Mouse (Mus musculus) thymus, postnatal 36 days (tissue): ENCODE results near the gene Ache.
"Not testable (repeated sequence)": the region's sequence is repeated elsewhere in the genome, so short reads cannot be mapped to it uniquely, and the experiment has no call there.

ENCODE experiments used
- DNase-seq, 2 experiments: peaks; one replicate each; pipeline ENCODE4 v3.0.0; 2022; ENCODE audit warnings: mixed read lengths in 2 of 2

The Ache gene

DNA sequence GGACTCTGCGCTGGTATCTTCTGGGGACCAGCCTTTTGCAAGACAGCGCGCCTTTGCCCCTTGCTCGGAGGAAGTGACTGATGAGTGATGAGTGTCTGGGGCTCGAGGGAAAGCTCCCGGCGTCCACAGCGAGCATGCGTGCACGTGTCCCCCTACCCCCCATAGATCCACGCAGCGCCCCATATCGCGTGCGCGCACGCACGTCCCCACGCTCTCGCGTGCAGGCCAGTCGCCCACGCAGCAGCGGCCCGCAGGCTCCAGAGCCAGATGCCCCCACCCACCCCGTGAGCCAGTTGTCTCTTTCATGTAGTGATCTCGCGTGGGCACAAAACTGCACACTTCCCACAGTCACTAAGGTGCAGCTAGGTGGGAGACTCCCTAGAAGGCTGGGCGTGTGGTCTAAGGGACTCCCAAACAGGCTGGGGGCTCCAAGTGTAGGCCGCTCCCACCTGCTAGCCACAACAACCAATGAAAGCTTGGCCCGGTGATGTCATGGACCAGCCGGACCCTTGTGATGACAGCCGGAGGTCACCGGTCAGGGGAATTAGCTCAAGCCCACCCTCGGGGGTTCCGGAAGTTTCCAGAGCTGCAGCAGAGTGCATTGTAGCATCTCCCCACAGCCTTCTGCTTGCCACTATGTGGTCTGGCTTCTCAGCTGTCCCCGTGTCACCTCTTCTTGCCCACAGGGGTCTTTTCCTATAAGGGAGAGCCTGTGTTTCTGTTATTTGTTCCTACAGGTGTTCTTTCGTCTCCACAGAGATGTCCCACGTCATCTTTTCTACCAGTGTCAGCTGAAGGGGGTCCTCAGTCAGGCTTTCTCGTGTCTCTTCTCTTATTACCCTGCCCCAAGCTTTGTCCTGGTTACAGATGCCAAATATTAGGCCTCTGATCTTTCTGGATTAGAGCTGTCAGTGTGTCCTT is at the start of gene Ache:
TSS of gene Ache (plus strand) at position 488 of the 921 bp plus-strand sequence.
- DNase-seq = peak; percentile 32 to 46

DNA sequence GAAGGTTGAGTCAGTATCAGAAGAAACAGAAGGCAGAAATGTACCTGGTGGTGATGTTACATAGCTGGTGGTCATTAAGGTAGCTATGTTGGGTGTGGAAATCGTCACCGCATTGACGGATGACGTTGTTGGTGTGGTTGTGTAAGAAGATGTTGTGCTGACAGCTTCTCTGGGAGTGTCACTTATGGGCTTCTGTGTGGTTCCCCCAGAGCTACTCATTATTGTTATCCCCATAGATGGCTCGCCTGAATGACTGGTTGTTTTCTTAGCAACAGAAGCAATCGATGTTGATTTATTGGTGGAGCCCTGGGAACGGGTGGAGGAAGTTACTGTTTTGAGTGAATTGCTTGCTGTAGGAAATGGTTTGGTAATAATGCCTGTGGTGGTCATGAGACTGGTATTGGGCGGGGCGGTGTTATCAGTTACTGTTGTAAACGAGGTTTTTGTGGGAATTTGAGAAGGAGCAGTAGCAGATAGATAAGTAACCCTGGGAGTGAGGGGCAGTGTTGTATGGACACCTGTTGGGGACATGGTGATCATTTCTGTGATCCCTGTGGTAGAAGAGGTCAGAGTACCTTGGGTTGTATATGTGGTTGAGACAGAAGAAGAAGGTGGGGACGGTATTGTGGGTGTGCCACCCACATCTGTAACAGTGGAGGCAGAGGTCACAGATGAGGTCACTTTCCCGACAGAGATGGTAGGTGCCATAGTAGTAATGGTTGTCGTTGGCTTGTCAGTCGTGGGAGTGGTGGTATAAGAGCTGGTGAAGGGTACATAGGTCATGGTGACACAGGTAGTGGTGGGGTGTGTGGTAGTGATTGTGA is 23.2 kb upstream of the Ache start:
- DNase-seq = no peak

DNA sequence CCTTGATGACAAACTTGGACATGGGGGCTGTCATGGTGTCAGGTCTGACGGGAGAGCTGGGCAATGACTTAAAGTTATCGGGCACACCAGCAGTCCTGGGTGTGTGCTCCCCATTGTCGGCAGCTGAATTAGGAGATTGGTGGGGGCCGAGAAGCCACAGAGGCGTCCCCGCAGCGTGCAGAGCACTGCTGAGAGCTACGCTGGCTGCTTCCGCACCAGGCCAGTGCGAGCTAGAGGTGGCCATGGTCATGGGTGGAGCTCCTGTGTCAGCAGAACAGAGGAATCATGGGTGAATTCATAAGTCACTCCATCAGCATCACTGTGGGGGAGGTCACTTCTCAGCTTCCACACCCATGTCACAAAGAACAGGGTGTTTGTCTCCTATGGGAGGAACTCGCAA is 22.5 kb upstream of the Ache start:
- no peak for DNase-seq

DNA sequence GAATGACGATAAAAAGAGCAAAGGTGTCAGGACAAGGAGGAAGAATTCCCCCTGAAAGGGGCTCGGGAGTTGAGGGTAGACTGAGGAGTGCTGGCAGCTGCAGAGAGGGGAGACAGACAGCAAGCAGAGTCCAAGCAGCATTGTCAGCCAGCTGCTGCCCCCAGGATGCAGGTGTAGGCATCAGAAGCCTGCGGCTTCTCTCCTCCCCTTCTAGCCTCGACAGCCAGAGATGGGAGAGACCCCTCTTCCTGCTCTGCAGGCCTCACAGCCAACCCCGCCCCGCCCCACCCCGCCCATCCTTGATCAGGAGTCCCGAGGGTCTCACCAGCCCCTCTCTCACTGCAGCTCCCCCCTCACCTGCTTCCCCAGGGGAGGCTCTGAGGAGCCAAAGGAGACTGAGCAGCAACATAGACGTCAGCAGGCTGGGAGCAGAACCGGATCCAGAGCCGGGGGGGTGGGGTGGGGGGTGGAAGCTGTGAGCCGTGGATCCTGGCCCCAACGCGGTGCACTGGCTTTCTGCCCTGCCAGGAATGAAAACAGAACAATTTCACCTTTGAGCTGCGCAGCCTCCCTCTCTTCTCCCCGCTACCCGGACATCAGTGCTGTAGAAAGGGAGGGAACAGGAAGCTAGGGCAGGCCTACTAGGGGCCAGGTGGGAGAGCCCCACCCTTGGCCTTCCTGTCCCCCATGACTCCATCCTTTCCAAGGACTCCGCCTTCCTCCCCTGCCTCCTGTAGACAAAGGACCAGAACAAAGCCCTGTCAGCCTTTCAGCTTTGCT is 19.0 kb upstream of the Ache start:
- DNase-seq = peak; percentile 63 to 83

DNA sequence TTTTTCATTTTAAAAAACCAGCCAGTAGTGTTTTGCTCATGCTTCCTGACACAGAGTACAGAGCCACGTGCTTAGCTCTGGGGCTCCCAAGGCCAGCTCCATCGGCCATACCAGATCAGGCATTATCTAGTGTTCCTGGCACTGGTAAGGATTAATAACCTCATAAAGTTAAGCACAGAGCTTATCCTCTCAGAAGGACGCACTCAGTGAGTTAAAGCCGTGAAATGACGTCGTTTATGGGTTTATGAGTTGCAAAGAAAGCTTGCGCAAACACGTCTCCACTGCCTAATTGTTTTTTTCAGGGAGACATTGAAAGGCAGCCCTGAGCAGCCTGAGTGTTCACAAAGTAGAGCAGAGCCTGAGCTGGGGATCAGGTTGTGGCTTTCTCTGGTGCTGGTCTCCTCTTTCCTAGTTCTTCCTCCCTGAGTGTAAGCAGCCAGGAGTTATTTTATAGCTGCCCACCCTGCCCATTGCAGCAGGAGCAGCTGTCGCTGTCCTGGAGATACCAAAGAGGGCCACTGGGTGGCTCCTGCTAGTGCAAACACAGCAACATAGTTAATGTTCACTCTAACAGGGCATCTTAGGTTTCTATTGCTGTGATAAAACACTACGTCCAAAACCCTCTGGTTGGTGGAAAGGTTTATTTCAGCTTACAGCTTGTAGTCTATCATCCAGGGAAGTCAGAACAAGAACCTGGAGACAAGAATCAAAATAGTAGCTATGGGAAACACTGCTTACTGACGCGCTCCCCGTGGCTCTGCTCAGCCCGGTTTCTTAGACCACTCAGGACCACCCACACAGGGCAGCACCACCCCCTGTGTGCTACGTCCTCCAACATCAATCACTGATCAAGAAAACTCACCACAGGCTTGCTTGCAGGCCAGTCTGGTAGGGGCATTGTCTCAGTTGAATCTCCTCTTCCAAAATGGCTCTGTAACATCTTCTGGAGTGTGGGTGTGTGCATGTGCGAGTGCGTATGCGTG is 9.7 kb upstream of the Ache start:
- peak in 1 of 2 experiments; percentile 38 for DNase-seq

DNA sequence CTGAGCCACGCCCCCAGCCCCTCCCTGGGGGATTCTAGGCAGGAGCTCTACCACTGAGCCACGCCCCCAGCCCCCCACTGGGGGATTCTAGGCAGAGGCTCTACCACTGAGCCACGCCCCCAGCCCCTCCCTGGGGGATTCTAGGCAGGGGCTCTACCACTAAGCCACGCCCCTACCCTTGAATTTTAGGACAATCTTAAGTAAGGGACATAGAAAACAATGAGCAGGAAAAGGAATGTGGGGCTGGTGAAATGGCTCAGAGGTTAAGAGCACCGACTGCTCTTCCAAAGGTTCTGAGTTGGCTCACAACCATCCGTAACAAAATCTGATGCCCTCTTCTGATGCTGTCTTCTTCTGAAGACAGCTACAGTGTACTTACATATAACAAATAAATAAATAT is 2.9 kb upstream of the Ache start:
- DNase-seq = not testable (repeated sequence)

DNA sequence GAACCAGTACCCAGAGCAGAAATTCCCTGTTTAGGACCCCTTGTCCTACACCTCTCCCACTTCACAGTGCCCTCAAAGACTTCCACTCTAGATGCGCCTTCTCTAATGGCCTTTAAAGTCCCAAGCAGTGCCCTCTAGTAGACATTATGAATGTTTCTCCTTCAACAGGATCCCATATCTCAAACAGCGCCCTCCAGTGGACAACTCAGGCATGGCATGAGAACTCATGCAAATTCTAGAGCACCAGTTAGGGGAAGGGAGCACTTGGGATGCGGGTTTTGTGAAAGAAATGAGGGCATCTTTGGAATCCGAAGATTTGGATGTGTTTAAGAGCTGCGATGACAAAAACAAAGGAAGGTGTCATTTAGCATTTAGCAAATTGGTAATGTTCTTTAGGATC is 2.3 kb upstream of the Ache start:
- DNase-seq = no peak

DNA sequence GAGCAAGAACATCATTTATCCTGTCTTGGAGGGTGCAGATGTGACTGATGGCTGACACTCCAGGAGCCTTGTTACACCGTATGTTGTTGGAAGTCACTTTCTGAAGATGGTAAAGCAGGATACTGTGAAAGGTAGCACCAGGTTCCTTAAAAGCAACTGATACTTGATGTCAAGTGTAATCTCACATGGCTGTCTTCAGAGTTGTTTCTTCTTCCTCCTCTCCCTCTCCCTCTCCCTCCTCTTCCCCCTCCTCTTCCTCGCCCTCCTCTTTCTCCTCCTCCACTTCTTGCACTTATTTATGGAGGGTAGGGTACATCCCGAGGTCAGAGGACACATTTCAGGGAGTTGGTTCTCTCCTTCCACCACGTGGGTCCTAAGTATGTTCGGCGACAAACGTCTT is 1.3 kb upstream of the Ache start:
- DNase-seq = no peak

DNA sequence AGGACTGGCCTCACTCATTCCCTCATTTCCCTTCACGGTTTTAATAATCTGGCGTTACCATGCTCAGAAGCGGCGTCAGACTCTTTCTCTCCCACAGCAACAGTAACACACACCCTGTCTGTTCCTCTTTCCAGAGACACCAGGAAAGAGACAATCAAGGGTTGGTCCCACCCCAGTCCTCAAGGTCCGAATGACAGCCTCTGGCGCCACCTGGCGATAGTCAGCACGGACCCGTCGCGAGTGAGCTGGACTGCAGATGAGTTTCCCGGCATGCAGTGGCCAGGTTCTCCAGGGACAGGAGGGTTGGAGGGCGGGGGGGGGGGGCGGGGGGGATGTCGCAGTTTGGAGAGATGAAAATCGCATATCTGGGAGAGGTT is 676 bp upstream of the Ache start:
- DNase-seq = peak; percentile 85 to 90

DNA sequence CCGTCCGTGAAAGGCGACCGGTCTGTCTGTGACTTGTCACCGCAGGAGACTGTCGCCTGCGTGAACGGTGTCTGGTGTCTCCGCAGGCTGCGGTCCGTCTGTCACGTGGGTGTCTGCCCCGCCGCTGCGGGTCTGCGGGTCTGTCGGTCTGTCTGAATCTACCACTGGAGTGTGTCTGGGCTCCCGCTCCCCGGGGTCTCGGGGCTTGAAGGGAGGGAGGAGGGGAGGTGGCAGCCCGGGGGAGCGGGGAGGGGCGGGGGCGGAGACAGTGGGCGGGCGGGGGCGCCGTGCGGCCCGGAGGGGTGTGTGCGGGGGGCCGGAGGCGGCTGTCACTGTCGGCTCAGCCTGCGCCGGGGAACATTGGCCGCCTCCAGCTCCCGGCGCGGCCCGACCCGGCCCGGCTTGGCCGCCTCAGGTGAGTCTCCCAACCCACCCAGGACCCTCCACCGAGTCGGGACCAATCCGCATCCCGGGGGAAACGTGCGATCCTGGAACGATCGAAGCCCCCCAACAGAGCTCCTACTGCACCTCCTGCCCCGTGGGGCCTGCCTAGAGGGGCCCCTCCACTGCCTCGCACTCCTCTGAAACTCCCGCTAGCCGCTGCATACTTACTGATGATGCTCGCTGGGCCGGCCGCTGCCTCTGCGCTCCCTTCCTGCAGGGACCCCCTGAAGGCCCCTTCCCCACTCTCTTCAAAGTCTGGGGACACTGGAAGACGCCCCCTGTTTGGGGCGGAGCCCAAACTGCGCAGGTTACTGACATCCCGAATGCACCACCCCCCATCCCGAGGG is 829 bp downstream of the Ache start:
- DNase-seq = peak; percentile 30 to 47

DNA sequence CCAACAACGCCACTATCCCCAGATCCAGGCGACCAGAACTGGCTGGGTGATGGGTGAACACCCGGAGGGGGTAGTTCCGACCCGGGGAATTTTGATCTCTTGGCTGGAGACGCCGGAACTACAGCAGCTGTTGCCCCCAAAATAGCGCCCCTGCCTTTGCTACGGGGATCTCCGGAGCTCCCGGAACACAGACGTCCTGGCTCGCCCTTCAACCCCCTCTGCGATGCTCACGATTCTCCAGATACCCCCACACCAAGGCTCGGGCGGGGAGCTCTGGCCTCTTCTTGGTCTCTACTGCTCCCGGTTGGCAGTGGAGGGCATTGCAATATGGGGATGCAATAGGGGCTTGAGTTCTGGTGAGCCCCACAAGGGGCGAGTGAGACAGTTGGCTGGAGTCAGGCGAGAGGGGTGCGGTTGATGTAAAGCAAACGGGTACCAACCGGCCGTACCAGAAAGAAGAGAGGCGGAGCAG is 1.7 kb downstream of the Ache start:
- peak; percentile 68 to 74 for DNase-seq

DNA sequence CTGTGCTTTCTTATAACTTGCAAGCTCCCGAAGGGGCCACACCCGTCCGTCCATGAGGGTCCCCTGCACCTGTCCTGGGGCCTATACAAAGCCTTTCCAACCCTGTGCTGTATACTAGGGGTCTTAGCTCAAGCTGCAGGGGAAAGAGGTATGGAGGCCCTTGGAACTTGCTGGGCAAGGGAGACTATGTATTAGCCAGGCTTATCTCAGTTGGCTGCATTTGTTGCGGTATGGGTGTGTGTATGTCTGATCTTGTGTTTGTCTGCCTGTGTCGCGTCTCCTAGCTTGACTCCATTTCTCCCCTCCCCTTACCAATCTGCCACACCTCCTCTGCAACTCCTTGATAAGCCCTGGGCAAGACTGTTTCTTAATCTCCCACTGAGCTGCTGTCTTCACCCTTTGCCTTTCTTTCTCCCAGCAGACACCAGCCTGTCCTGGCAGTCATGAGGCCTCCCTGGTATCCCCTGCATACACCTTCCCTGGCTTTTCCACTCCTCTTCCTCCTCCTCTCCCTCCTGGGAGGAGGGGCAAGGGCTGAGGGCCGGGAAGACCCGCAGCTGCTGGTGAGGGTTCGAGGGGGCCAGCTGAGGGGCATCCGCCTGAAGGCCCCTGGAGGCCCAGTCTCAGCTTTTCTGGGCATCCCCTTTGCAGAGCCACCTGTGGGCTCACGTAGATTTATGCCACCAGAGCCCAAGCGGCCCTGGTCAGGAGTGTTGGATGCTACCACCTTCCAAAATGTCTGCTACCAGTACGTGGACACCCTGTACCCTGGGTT is 2.5 kb downstream of the Ache start:
- DNase-seq = no peak

DNA sequence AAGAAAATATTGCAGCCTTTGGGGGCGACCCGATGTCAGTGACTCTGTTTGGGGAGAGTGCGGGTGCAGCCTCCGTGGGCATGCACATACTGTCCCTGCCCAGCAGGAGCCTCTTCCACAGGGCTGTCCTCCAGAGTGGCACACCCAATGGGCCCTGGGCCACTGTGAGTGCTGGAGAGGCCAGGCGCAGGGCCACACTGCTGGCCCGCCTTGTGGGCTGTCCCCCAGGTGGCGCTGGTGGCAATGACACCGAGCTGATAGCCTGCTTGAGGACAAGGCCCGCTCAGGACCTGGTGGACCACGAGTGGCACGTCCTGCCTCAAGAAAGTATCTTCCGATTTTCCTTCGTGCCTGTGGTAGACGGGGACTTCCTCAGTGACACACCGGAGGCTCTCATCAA is 3.4 kb downstream of the Ache start:
- DNase-seq = peak; percentile 45 to 54

DNA sequence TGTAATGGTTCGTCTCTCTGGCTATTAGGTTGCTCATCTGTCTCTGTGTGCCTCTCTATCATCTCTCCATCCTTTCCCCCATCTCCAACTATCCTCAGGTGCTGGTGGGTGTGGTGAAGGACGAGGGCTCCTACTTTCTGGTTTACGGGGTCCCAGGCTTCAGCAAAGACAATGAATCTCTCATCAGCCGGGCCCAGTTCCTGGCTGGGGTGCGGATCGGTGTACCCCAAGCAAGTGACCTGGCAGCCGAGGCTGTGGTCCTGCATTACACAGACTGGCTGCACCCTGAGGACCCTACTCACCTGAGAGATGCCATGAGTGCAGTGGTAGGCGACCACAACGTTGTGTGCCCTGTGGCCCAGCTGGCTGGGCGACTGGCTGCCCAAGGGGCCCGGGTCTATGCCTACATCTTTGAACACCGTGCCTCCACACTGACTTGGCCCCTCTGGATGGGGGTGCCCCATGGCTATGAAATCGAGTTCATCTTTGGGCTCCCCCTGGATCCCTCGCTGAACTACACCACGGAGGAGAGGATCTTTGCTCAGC is 4.1 kb downstream of the Ache start:
- DNase-seq = no peak

DNA sequence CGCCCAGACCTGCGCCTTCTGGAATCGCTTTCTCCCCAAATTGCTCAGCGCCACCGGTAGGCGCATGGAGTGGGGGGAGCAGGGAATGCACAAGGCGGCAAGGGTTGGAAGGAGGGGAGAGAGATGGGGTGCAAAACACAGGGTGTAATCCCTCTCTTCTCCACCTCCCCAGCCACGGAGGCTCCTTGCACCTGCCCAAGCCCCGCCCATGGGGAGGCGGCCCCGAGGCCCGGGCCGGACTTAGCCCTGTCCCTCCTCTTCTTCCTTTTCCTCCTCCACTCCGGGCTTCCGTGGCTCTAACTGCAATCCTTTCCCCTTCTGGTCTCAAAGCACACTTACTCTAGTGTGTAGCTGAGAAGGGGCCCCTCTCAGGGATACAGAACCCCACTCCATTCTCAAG is 6.0 kb downstream of the Ache start:
- peak; percentile 57 to 77 for DNase-seq

DNA sequence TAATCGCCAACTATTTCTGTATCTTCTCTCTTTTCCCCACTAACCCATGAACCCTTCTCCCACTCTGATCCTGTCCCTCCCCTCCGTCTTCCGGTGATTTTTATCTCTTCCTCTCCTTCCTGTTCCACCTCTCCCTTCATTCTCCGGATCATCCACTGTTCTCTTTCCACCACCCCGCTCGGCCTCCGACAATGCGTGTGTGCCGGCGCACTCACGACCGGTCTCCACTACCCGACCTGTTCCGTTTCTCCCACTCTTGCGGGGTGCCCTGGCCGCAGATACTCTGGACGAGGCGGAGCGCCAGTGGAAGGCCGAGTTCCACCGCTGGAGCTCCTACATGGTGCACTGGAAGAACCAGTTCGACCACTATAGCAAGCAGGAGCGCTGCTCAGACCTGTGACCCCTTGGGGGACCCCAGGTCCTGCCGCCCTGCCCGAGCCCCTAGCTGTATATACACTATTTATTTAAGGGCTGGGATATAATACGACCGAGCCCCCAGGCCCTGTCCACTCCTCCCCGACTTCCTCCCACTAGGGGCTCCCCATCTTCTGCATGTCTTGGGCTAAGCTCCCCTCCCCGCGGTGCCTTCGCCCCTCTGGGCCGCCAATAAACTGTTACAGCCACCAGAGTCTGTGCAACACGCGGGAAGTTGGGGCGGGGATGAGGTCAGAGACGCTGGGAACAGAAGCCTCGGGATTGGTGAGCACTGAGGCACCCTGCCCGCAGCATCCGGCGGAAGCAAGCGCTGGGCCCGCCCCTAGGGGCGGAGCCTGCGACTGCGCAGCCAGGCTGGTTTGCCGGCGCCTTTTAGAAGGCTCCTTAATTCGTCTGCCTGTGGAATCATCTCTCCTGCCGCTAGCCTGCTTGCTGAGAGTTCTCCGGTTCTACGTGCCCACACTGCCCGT is 6.8 kb downstream of the Ache start, which contains the start of gene Ufsp1:
TSS of gene Ufsp1 (plus strand) at position 791 of the 905 bp plus-strand sequence.
- DNase-seq = peak; percentile 91 to 94

DNA sequence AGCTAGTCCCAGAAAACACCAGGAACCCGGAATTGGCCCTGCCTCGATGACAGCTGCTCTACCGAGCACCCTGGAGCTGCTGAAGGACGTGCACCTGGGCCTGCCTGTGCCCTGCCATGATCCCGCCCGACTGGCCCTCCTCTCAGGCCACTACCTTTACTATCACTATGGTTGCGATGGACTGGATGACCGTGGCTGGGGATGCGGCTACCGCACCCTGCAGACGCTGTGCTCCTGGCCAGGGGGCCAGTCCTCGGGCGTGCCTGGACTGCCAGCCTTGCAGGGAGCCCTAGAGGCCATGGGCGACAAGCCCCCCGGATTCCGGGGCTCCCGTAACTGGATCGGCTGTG is 7.4 kb downstream of the Ache start:
- no peak for DNase-seq

DNA sequence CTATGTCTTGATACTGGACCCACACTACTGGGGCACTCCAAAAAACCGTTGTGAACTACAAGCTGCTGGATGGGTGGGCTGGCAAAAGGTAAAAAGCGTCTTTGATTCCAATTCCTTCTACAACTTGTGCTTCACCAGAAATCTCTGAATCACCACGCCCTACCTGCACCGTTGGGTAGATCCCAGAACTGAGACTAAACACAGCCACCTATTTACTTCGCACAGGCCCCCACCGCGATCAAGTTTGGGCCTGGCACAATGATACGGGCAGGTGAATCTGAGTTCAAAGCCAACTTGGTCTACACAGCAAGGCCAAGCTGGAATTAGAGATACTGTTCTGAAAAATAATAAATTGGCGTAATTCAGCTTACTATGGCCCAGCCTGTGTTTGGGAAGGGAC is 8.0 kb downstream of the Ache start:
- DNase-seq = no peak

DNA sequence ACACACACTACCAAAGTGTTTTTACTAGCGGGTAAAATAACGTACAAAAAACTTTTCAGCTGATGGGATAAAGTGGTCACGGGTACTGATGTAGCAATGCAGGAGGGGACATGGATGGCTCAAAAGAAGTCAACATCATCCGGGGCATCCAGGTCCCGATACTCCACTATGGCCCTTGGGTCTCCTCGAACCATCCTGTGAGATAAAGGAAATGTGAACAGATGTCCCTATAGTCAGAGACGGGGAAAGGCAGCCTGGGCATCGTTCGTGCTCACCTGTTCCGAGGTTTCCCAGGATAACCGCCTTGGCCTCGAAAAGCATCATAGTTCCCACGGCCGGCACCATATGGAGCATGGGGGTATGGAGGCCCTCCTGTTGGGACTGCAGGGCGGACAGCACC is 8.4 kb downstream of the Ache start:
- DNase-seq = no peak
